Mouse (Mus musculus) Muller cell, postnatal 12 days (primary cell): Measurements from ENCODE around the gene Cdh23.
A peak's percentile ranks its signal among the peaks of the same experiment; 100 is the strongest.

Experiments
- DNase-seq: peaks from one replicate; pipeline ENCODE4 v3.0.0-alpha.2; 2015; ENCODE audit errors: inconsistent ontology term

The Cdh23 gene

DNA sequence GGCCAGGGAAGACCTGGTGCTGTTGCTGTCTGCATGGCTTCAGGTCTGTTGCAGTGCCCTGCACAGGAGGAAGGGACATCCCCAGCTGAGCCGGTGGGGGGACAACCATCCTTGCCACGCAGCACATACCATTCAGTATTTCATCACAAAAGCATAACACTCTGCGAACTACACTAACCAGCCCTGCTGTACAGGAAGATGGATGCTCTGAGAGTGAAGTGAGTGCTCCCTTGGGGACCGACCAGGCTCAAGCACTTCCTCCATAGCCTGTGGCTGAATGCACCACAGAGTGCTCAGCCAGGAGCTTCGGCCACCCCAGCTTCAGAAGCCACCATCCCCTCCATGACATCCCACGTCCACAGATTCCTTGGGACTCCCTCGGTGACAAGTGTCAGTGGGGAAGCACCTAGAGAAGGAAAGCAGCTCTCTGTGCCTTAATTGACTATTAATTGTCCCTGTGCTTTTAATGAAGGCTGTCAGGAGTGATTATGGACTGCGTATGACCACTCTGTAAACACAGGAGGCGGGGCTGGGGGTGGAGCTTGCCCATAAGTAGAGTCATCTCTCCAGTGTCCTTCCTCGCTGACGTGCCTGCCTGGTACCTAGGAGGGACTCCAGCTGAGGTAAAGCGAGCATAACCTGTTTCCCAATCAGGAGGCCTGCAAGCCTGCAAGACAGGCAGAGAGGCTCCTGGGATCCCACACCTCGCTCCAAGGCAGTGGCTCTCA is 60.6 kb downstream of the Cdh23 start:
- DNase-seq: peak; percentile 55

DNA sequence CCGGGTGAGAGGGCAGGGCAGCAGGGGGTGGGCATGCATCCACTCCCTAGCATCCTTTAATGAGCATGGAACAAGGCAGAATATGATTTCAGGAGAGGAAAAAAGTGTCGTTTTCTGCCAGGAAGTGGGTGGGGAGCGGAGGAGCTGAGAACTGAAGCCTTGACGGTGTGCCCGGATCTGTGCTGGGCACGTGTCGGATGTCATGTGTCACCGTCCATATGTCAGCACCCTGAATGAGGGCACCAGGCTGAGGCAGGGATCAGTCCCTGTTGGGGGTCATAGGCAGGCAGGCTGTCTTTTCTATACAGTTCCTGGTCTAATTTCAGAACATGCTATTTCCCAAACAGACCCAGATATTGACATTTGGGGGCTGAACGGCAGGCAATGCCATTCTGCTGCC is 61.9 kb downstream of the Cdh23 start:
- DNase-seq: no peak

DNA sequence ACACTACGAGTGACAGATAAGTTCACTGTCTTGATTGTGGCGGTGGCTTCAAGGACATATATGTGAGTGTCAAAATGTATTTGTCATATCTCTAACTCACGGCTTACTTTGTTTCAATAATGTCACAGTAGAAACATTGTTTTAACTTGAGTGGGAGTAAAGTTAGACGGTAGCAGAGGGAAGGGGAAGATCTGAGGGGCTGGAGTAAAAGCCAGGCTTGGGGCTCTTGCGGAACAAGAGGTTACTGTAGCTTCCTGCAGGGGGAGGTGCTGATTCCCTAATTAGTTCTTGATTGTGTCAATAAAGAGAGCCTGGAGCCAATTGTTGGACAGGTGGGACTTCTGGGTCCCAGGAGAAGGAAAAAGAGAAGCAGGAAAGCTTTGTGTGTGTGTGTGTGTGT is 70.2 kb downstream of the Cdh23 start:
- no peak for DNase-seq

DNA sequence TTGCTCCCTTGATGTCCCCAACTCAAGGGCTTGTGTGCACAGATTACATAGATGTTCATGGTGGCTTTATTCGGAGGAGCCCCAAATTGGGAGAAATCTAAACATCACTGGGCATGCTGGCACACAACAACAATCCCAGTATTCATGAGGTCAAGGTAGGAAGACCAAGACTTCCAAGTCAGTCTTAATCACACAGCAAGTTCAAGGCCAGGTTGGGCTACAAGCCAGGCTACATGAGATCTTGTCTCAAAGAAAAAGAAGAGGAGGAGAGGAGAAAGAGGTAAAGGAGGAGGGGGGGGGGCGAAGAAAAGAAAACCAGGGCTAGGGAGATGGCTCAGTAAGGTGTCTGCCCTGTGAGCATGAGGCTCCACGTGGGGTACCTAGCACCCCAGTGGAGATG is 70.8 kb downstream of the Cdh23 start:
- no peak for DNase-seq

DNA sequence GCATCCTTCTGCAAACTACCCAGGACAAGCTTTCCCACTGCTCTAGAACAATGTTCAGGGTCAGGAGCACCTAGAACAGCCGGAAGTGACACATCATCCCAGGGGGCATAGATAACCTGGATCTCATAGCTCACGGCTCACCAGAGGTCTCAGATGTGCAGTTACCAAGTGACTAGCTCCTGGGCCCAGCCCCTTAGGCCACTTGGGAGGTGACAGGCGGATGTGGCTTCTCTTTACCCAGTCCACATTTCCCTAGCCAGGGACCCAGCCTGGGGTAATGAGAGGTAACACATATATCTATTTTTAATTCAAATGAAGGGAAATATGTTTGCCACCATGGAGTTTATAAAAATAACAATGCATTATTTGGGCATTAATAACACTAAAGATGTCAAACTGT is 71.3 kb downstream of the Cdh23 start:
- no peak for DNase-seq

DNA sequence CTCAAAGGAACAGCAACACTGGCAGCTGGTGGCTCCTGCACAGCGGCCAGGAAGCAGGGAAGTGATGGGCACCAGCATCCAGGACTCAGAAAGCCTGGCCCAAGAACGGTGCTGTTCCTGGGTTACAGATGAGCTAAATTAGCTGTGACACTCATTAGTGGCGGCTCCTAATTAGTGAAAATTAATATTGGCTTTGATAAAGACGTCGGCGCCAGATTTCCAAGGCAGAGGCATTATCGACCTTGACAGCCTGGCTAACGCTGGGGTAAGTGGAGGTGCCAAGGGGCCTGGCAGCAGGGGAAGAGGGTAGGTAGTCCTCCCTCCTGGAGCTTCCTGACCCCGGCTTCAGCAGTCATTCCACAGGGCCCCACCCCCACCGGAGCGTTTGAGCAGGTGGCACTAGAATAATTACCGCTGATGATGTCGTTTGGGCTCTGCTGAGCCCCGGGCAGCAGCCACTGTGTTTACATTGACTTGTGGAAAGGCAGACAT is 72.0 kb downstream of the Cdh23 start:
- peak; percentile 70 for DNase-seq

DNA sequence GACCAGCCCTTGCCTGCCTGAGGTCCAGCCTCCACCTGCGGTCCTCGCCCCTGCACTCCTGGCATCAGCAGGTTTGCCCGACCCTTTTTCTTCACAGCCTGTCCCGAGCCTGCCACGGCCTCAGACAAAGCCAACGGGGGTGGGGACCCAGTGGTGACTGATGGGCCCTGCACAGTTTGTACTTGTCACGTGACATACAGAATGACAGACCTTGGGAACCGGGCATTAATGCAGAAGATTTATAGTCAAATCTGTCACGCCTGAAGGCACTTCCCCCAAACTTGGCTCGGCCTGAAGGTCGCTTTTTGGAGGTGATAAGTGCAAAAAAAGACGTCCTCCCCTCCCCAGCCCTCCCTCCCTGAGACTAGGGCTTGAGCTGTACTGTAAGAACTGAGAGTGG is 73.5 kb downstream of the Cdh23 start:
- DNase-seq: no peak

DNA sequence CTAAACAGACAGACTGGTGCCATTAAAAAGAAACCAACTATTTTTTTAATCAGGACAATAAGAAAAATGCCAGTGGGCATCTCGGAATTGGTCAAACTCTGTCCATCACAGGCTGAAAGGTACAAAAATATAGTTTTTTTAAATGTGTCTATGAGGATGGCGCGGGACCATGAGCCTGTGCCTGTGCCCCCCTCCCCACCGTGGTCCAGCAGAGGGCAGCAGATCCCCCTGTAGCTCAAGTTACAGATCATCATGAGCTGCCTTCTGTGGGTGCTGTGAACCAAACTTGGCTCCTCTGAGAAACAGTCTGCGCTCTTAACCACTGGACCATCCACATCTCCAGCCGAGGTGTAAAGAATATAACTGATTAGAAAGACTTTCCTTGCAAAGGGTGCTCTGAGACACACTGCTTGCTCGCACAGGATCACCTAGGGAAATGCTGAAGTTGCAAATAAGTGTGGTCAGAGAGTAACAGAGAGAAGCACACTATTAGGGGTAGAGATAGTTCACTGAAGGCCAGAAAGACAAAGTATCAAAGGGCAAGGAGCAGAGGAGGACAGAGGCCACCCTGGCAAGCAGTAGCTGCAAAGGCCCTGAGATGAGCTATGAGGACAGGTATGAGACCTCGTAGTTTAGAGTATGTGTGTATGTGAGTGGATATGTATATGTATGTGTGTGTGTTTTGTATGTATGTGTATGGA is 74.7 kb downstream of the Cdh23 start:
- DNase-seq: no peak

DNA sequence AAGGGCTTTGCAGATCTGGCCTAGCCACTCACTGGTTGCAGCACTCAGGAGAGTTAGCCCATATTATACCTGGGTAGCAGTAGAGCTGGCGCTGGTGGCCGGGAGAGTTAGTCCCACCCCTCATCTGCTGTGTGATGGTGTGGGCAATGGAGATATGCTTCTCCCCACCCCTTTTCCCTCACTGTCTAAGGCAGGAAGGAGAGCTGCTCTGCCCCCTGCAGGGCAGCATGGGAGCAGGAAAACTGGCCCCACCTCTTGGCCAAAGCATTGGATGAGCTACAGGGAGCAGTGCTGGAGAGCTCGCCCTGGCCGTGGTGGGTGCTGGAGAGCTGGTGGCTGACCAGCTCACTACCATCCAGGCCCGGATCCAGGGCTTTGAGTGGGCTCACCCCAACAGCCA is 80.4 kb downstream of the Cdh23 start:
- no peak for DNase-seq

DNA sequence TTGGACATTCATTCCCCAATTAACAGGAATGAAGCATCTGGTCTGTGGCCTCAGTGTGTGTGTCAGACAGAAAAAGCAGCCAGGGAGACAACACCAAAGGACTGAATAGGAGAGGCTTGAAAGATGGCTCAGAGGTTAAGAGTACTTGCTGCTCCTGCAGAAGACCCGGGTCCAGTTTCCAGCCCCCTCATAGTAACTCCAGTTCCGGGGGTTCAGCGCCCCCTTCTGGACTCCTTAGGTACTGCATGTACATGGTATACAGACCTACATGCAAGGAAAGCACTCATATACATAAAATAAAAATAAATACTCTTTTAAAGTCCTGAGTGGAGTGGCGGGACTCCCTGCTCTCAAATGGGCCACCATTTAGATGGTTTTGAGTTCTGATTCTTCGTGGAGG is 83.4 kb downstream of the Cdh23 start:
- DNase-seq: no peak

DNA sequence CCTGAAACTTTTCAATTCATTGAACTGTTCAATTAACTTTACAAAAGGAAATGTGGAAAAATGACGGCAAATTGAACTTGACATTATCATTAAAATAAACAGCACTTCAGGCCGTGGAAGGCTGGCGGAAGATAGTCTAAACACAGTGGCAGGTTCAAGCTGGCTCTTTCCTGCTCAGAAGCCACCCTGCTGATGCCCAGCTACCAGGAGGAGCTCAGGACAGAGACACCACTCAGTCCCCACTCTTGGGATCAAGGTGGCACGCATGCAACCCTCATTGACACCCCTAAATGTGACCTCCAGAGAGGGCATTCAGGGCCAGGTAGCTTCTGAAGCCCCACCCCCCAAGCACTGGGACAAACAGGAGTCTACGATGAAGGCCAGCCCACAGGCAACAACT is 89.1 kb downstream of the Cdh23 start:
- no peak for DNase-seq

DNA sequence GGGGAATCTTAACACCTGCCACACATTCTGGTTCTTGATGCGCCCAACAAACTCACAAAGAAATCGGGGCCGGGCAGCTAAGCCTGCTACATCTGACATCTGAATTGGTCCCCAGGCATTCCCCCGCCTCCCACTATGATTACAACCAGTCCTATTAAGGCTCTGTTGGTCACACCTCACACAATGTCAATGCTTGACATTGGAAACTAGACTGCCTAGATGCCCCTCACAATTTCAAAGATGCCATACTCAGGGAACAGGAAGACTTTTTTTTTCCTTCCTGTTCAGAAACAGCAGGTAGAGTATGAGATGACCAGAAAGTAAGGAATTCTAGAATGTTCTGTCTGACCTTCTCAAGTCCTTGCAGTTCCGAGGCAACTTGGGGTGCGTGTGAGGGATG is 89.6 kb downstream of the Cdh23 start:
- no peak for DNase-seq

DNA sequence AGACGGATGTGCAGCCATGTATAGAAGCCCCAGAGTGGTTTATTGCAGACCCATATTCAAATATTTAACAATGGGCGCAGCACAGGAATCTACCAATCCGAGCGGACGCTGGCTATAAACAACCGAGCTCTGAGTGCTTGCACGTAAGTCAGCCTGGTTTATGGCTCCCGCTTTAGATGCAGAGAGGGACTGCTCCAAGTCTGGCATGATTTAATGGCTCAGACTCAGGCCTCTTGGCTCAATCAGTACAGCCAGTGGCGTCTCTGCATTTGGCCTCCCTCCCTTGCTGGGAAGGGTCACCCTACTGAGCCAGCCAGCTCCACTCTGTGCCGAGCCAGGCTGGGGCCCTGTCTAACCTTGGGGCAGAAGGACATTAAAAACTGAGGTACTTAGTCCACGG is 94.1 kb downstream of the Cdh23 start:
- no peak for DNase-seq

DNA sequence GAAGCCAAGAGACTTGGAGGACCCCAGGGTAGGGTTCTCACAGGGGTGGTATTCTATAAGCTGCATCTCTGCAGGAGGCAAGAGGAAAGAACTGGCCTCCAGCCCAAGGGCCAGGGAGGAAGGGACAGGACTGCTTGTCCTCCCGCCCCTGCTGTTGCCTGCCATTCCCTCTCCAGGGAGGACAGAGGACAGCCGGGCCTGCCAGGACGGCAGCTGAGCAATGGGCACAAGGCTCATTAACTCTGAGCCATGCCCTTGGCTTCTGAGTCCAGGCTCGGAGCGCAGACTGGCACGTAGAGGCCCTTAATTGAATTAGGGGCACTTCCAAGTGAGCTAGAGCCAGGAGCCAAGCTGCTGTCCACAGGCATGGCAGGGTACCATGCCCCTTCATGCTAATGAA is 101.1 kb downstream of the Cdh23 start:
- peak; percentile 83 for DNase-seq

DNA sequence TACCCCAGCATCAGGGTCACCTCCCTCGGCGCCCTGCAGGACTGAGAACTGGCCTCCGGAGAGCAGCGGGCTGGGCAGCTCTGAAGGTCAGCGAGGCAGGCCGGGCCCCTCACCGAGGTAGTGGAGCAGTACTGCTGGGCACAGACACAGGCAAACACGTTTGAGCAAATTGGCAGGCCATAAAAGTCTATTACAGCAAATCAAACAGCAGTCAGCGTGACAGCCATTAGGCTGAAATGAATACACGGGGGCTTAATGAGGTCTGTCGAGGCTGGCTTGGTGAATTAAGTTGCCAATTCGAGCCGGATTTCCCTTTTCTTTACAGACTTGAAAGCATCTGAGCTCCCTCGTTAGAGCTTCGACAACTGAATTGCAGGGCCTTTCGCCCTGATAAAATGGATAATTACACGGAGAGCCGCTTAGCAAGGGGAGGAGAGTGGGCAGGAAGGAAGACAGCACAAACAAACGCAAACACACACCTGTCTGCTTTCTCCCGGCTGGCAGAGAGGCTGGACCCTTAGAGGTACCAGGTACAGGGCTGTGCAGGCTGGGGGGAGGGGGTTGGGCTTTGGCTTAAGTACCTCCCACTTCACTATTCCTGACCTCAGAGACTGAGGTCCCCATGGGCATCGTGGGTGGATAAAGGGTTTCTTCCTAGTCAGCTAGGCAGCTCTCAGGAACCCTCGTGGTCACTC is 103.3 kb downstream of the Cdh23 start:
- DNase-seq: peak; percentile 69

DNA sequence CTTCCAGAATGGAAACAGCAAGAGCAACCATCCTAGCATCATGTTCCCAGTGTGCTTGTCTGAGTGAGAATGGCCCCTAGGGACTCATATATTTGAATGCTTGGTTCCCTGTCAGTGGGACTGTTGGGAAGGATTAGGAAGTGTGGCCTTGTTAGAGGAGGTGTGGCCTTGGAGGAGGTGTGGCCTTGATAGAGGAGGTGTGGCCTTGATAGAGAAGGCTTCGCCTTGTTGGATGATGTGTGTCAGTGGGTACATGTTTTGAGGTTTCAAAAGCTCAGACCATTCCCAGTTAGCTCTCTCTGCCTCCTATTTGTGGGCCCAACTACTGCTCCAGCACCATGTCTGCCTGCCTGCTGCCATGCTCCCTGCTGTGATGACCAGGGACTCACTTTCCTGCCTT is 105.0 kb downstream of the Cdh23 start:
- no peak for DNase-seq

DNA sequence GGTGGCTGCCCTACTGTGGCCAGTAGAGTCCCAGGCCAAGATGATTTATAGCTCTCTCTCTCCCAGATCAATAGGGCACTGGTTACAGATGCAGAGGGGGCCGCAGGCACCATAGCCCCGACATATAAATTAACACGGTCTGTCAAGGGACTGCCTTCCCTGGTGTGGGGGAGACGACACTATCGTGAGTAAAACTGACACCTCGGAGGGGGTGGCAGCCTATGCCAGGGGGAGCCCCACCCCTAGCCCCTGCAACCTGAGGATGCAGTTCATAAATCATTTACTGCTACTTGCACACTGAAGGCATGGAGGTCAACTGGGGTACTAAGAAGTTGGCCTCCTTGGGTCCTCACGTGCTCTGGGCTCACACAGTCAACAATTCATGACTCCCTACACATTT is 106.0 kb downstream of the Cdh23 start:
- DNase-seq: no peak

DNA sequence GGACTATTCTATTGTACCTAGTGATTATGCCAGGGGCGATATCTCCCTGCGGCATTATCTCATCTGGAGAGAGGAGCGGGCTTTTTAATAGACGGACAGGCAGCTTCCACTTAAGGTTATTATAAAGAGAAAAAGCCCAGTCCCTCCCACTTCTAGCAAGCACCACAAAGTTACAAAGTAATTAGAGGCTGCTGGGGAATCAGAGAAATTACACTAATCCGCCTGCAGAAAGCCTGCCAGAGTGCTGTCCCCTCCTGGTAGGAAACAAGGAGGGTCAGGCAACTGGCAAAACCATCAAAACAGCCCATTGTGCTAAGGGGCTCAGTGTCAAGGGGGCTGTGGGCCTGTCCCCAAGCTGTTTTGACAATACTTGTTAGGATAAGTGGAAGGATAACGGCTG is 110.6 kb downstream of the Cdh23 start:
- DNase-seq: no peak

DNA sequence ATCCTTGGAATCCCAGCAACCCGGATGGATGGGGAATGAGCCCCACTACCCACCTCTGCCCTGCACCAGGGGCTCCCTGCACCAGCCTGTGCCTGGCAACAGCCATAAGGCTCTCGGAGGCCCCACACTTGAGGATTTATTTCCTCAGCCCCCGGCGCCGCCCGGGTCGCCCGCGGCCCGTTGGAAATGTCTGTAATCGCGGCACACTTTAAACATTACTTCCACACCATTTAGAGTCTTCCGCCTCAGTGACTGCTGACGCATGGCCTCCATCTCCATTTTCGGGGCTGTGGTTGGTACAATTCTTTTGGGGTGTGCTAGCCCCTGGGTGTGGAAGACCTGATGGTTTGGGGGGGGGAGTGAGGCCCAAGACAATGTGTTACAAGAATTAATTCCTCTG is 113.3 kb downstream of the Cdh23 start:
- peak; percentile 80 for DNase-seq

DNA sequence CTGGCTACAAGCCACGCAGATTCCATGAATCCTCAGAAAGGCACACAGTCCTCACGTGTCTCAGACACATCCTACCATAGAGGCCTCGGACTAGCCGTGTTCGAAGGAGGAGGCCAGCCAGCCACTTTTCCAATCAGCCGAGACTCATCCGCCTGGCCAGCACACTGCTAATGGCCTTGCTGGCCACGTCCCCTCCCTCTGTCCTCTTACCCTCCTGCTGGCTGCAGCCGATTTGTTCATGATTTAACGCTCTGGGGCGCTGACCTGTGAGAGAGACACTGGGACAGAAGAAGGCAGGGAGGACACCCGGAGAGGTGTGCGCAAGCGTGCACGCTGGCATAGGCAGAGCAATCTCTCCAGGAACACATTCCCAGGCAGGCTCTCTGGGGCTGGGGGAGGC is 115.6 kb downstream of the Cdh23 start:
- peak; percentile 75 for DNase-seq

DNA sequence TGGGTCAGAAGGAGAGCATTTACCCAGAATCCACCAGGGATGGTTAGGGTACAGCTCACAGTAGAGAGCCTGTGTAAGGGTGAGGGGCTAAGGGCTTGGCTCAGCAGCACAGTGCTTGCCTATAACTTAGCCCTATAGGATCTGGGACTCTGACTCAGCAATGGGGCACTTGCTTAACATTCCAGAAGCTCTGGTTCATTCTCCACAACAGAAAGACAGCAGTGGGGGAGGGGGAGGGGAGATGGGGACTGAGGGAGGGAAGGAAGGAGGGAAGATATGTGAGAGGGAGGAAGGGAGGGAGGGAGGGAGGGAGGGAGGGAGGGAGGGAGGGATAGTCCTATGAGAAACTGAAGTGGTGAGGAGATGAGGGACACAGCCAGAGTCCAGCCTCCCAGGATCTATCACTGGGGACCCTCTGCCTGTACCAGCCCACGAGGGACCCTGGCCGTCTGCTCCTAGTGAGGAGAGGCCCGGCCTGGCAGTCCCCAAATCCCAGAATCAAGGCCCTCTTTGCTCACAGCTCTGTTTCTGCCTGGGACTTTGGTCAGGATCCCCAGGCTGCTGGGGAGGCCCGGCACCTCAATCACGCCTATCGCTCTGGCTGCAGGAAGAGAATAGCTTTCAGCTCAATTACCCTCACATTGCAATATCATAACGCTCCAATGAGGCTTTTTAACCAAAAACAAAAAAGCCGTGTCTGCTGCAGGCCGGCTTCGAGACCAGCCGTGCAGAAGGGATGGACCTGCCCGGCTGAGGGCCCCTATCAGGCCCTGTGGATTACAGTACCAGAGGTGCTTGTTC is 117.4 kb downstream of the Cdh23 start:
- DNase-seq: peak; percentile 99
